Mouse (Mus musculus) retina, postnatal 1 day (tissue): ENCODE data around the gene Cdk15.
A peak's percentile ranks its signal among the peaks of the same experiment; 100 is the strongest.

Experiments used
- DNase-seq: peaks from one replicate; pipeline ENCODE4 v3.0.0-alpha.2; 2012

Cdk15 gene

DNA sequence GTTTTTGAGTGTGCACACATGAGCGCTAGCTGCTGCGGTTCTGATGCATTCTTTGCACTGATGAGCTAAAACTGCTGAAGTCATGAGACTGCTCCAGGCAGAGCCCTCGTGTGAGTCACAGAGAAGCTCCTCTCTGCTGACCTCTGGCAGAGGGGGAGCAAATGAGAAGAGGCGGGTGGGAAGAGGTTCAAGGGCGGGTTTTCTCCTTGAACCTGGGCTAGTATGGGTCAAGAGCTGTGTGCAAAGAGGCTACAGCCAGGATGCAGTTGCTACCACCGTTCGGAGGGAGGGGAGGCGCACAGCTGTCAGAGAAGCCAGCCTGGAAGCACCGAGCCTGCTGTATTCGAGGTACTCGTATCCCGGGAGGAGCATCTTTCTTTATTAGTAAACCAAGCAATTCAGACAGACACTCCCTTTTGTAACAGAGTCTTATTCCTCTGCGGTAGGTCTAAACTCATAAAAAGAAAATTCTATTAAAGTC, at the start of gene Cdk15:
TSS of gene Cdk15 (plus strand) at position 156 of the 481 bp plus-strand sequence.
- DNase-seq, result peak; percentile 41

DNA sequence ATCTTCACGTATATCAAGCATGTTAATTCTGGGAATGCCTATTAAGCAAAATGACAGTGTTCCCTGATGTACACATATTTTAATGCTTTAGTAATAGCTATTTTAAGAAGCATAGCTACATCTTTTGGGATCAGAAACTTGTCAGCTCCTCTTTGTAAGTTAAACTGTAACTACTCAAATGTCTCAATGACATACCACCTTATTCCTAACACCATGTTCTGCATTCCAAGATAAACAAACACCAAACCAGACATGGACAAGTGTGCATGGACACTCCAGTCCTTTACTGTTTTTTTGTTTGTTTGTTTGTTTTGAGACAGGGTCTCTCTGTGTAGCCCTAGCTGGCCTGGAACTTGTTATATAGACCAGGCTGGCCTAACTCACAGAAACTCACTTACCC, 48.4 kb upstream of the Cdk15 start:
- no peak for DNase-seq

GRCm38 (mm10) chr1:59211651-59212050, 45.1 kb upstream of the Cdk15 start:
- DNase-seq, result no peak

GRCm38 (mm10) chr1:59212076-59212779, 44.5 kb upstream of the Cdk15 start:
- DNase-seq, result no peak

DNA sequence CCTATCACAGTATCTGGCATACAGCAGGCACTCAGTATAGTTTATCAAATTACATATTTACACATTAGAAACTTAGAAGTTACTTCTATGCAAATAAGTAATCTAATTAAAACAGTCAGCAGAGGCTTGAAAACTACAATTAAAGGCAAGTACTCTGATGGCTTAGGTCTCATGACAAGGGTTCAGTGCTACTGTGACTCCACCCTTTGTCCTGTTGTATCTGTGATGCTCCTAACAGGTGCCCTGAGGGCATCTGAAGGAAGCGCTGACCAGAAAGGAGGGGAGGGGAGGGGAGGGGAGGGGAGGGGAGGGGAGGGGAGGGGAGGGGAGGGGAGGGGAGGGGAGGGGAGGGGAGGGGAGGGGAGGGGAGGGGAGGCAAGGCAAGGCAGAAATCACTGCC, 43.8 kb upstream of the Cdk15 start:
- peak; percentile 26 for DNase-seq

GRCm38 (mm10) chr1:59215446-59215845, 41.3 kb upstream of the Cdk15 start:
- DNase-seq, result no peak

- DNase-seq, result no peak
Observed at GRCm38 (mm10) chr1:59220371-59220770, 36.3 kb upstream of the Cdk15 start.

- DNase-seq, result no peak
Observed at GRCm38 (mm10) chr1:59221591-59221990, 35.1 kb upstream of the Cdk15 start.

DNA sequence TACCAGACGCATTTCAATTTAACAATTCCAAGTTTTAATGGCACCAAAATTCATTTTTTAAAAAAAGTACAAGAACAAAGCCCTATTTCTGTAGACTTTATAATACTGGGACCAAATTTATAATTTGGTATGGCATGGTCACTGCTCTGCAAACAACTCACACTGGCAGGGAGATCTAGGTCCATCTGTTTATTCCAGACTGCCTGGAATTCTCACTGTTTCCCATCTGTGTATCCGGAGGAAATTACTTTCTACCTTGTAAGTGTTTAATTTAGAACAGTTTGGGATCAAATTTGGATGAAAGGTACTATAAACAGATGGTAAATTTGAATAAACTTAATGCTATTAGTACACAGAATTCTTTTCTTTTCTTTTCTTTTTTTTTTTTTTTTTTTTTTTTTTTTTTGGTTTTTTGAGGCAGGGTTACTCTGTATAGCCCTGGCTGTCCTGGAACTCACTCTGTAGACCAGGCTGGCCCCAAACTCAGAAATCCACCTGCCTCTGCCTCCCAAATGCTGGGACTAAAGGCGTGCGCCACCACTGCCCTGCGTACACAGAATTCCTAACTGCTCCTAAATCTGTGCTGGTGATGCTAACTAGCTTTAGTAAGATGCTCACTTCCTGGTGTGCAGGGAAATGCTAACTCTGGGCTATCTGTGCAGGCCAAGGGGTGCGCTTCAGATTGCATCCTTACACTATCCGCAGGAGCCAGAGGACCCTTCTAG, 34.4 kb upstream of the Cdk15 start:
- no peak for DNase-seq

- no peak for DNase-seq
Observed at GRCm38 (mm10) chr1:59228552-59228951, 28.2 kb upstream of the Cdk15 start.

DNA sequence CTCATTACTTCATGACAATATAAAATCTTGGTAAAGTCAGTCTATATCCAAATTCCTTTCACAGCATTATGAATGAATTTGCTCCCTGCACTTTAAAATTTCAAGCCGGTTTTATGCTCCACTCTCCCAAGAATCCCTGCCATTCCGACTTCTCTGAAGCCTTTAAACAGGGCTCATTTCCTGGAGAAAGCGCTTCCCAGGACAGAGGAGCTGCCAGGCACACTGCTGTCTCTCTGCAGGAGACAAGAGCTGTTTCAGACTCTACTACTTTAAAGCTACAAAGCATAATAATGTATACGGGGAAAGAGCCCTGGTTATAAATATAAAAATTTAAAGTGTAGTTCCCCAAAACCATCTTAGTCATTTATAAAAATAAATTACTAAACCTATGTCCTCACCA, 27.5 kb upstream of the Cdk15 start:
- DNase-seq, result no peak

- peak; percentile 98 for DNase-seq
Observed at GRCm38 (mm10) chr1:59236856-59237441, 19.8 kb upstream of the Cdk15 start, which contains the start of gene Als2. Als2 (minus strand) TSS chr1:59237231.

GRCm38 (mm10) chr1:59237614-59238211, 19.0 kb upstream of the Cdk15 start:
- peak; percentile 81 for DNase-seq

DNA sequence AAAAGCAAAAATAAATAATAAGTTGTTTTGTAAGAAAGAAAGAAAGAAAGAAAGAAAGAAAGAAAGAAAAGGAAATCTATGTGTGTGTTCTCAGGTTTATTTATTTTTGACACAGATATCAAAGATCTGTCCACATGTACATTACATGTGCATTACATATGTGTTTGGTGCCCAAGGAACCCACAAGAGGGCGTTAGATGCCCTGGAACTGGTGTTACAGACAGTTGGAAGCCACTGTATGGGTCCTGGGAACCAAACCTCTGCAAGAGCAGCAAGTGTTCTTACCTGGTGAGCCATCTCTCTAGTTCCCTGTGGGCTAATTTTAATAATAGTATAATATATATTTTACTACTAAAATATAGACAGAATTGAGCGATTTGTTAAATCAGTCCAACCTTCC, 12.9 kb upstream of the Cdk15 start:
- DNase-seq, result no peak

- DNase-seq, result peak; percentile 75
Observed at GRCm38 (mm10) chr1:59247602-59248001, 9.1 kb upstream of the Cdk15 start.

GRCm38 (mm10) chr1:59252762-59253161, 3.9 kb upstream of the Cdk15 start:
- no peak for DNase-seq

DNA sequence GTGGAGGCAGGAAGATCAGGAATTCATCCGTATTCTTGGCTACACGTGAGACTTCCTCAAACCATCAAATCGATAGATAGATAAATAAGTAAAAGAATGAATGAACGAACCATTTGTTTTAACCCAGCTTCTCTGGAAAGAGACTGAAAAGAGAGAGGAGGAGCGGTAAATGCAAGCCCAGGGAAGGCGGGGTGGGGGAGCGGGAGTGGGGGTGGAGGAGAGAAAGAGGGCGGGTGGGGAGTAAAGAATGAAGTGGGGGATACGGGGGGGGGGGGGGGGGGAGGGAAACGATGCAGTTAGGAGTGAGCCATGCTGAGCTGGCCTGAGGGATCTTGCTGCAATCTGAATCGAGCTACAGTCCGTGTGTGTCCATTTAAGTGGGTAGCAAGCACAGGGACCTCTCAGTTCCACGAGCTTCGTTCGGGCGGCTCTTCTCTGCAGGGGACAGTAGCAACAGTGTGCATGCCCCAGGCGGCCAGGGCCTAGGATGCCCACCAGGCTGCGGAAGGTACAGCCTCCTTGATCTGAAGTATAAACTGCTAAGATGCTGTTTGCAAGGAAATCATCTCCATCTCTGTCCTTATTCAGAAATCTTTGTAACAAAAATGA, 3.3 kb upstream of the Cdk15 start:
- peak; percentile 48 for DNase-seq

GRCm38 (mm10) chr1:59257736-59258135, 1.0 kb downstream of the Cdk15 start:
- no peak for DNase-seq

DNA sequence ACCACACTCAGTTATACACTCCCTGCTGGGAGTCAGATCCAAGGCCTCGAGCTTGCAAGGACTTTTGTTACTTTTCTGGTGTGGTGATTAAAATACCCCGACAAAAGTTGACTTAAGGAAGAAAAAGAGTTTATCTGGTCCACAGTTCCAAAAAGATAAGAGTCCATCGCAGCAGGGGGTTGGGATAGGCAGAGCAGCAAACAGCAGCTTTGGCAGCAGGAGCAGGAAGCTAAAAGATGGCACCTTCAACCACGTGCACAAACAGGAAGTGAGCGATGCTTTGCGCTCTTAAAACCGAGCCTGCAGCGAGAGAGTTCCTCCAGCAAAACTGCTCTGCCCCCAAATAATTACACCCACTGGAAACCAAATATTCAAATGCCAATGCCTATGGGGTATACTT, 12.2 kb downstream of the Cdk15 start:
- DNase-seq, result no peak

- DNase-seq, result no peak
Observed at GRCm38 (mm10) chr1:59269466-59269865, 12.8 kb downstream of the Cdk15 start.

DNA sequence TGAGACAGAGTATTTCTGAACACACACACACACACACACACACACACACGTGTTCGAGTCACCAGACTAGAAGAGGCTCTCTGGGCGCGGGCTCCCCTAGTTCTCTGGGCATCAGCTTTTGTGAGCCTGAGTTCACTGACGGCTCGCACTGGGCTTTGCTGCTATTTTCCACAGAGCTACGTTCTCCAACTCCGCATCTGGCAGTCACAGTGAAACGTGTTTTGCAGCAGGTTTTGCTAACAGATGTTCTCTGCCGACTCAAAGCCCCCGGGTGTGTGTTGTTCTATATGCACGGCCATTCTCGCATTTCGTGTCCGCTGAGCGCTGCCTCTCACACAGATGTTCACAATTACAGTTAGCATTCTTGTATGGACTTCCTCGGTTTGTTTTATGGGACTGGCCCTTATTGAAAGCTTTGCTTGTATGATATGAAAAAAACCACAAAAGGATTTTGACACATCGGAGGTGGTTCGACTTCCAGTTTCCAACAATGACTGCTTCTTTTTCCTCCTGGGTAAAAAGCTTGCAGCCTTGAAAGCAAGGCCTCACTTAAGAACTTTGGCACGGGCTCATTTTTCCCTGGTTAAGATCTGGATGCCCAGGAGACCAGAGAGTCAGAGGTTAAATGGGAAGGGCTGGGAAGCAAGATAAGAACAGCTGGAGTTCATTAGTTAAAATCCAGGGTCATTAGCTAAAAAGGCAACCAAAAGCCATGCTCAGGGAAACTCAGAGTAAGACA, 13.4 kb downstream of the Cdk15 start:
- DNase-seq, result peak; percentile 24

DNA sequence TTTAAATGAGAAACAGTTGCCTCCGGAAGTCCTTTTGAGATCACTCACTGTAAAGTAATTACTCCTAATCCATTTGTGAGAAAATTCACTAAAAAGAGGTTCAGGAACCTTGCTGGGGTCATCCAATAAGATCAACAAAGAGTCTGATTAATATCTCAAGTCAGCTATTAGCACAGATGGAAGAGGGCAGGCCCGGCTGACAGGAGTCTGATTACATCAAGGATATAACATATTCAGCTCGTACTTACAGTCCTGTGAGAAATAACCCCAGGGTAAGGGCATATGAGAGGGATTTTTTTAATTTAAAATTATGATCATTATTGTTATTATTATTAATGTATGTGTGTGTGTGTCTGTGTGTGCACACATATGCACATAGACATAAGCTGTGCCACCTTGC, 15.5 kb downstream of the Cdk15 start:
- no peak for DNase-seq
